Mouse (Mus musculus): Measurements from ENCODE around the gene Cts8.

Gene Cts8

DNA sequence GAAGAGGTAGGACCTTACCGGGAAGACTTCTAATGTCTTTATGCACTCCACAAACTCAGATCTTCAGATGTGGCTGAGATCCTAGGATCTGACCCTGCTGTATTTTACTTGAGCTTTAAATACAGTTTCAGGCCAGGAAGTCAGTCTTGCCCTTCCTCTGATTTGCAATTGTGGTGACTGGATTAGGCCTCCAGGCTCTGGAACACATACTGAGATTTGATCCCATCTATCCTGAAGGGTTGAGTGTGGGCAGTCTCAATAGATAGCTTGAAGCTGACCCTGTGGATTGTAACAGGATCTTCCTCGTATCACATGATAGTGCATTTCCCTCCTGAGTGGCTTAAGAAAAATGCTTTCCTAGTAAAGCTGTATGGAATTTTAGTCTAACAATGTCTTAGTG is at the start of gene Cts8:
Cts8 (minus strand) TSS at position 101 of the 400 bp plus-strand sequence.
- DNase-seq (ENCODE audit: low spot score): no peak

DNA sequence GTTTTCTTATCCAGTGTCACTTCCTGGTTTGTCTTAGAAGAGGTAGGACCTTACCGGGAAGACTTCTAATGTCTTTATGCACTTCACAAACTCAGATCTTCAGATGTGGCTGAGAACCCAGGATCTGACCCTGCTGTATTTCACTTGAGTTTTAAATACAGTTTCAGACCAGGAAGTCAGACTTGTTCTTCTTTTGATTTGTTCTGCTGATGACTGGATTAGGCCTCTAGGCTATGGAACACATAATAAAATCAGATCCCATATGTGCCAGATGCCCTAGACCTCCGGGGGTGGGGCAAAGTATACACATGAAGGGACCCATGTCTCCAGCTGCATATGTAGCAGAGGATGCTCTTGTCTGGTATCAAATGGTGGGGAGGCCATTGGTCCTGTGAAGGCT is 33.6 kb upstream of the Cts8 start, which contains the start of gene Gm49398:
Gm49398 (minus strand) TSS at position 101 of the 400 bp plus-strand sequence.
- DNase-seq (ENCODE audit: low spot score): no peak

DNA sequence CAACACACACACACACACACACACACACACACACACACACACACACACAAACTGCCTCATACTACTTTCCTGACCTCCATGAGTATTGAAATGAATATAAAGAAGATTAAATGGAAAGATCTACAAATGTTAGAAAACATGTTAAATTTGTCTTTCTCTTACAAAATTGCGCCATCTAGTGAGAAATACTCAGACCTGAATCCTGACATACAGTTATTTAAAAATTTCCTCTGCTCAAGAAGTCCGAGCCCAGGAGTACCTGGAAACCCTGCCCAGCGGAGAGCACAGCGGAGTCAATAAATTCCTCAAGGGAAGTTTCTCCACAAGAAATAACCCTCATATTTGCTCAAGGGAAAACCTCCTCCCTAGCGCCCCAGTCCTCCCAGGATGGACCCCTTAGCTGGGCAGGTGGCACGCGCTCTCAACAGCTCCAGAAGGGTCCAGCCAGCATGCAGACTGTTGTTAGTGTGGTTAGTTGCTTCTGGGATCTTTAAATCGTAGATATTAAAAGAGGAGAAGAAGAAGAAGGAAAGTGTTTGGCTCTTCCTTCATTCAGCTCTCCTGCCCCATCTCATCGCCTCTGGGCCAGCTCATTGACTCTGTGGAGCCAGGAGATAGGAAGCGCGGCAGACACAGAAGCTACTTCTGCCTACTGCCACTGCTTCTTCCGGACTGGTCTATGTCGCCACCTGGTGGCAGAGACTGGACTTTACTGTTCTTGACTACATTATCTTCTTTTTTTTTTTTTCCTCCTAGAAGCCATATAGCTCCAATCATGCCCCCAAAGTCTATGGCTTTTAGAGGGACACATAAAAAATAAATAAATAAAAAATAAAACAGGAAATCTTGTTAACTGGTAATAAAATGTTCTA is 13.8 kb downstream of the Cts8 start:
- peak; percentile 29 for DNase-seq (ENCODE audit: low spot score)

DNA sequence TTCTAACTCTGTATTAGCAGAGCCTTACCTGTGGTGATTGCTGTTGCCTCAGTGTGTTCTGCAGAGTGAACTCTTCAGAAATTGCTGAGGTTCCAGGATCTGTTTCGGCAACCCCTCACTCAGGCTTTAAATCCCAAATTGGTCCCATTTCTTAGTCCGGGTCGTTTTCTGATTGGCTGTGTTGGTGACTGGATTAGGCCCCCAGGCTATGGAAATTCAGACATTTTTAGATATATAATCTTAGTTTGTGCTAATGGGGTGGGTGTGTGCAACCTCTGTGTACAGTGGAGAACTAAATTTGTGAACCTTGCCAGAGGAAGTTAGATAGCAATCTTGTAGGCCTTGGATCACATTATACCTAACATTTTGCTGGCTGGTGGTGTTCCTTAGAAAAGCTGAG is 51.8 kb downstream of the Cts8 start, which contains the start of gene Cts6:
Cts6 (minus strand) TSS at position 101 of the 400 bp plus-strand sequence.
- no peak for DNase-seq (ENCODE audit: low spot score)

All from ovary, postnatal 14 days (tissue).